Mouse (Mus musculus): ENCODE measurements around the gene Epha6.

DNA sequence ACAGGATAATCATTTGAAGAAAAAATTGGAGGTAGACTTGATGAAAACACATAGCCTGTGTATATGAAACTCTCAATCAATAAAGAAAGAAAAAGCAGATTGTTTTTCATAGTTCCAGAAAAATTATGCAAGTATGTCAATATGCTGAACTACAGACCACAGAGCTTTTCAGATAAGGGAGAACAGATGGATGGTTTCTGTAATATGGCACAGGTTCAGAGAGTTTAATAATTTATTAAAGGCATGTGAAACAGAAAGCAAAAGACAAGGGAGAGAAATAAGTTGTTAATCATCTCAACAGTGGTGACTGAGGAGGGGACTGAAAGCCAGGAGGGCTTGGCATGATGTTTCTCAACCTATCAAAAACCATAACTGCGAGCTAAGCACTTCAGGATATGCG lies 372.3 kb downstream of the Epha6 start:
- TF ChIP-seq POLR2A (IDR thresholded peaks at IDR 0.05; ENCODE audit: low read depth, low read length) = no peak
- TF ChIP-seq CTCF (IDR thresholded peaks at IDR 0.05; ENCODE audit: extremely low read depth, insufficient read length, insufficient replicate concordance, low read depth, low read length) = no peak
